Mouse (Mus musculus) spleen, postnatal 4 days (tissue): Measurements from ENCODE around the gene Eya4.

Experiments used
- DNase-seq, 2 experiments: peaks; one replicate each; pipeline ENCODE4 v3.0.0; 2022; ENCODE audit warnings: low spot score in 2 of 2

The Eya4 gene

DNA sequence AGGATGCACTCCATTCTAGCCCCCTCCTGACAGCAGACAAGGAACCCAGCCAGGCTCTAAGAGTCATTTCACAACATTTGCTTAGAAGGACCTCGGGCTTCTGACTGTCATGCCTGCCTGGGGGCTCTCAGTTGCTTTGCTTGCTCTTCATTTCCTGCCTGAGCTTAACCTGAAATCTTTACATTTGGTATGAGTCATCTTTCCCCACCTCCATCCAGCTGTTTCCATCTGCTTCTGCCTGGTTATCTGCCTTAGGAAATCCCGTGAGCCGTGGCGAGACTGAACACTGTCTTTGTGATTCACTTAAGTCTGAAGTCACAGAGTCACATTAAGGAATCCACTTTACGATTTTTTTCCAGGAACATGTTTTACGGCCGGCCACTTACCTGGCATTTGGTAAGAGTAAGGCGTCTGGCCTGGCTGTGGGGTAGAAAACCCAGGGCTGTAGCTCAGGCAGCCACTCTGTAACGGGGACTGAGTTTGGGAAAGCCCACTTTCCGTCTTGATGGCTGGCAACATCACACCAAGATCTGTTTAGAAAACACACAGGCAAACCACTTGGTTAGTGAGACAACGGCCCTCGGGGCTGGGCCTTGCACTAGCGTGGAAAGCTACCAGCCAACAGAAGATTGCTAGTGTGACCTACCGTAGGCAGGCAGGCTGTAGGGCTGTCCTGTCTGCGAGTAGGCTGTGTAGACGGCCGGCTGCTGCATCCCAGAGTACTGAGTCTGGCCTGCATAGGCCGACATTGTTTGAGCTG lies 193.5 kb downstream of the Eya4 start:
- DNase-seq: no peak

GRCm38 (mm10) chr10:23150401-23150800 lies 200.2 kb downstream of the Eya4 start:
- DNase-seq: peak; percentile 30 to 66

- DNase-seq: no peak
These were observed 206.0 kb downstream of the Eya4 start for GRCm38 (mm10) chr10:23144616-23145015.

GRCm38 (mm10) chr10:23127947-23128346 lies 222.6 kb downstream of the Eya4 start:
- no peak for DNase-seq

DNA sequence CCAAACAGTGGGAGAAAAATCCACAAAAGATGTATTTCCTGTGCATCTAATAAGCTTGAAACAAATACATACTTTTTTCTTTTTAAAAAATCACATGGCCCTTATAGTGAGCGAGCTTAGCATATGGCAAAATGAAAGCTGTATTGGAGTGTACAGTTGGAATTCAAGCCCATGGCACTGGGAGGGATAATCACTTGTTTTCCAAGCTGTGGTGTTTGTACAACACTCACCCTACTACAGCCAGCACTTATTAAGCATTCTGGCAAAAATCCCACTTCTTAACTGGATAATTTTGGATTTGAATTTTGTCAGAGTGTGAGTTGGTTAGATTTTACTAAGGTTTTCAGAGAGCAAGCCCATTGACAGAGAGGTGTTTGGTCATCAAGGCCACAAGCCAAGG lies 223.4 kb downstream of the Eya4 start:
- DNase-seq: no peak

DNA sequence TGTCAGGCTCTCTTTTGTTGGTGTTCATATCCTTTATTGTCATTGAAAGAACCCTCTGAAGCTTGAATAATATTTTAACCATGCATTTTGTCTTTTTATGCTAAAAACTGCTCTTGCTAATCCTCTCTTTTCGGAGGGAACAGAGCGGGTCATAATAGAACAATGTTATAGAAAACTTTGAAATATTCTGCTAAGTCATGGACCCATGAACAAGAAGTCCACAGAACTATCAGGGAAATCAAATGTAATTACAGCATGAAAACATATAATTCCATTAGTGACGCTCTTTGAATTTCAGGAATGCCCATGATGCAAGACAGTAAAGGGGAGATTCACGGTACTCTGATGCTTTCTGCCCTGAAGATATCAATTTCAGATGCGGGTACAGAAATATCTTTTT lies 224.1 kb downstream of the Eya4 start:
- DNase-seq: no peak

GRCm38 (mm10) chr10:23120437-23120836 lies 230.1 kb downstream of the Eya4 start:
- no peak for DNase-seq

GRCm38 (mm10) chr10:23116786-23117410 lies 233.7 kb downstream of the Eya4 start:
- DNase-seq: peak; percentile 55 to 76

DNA sequence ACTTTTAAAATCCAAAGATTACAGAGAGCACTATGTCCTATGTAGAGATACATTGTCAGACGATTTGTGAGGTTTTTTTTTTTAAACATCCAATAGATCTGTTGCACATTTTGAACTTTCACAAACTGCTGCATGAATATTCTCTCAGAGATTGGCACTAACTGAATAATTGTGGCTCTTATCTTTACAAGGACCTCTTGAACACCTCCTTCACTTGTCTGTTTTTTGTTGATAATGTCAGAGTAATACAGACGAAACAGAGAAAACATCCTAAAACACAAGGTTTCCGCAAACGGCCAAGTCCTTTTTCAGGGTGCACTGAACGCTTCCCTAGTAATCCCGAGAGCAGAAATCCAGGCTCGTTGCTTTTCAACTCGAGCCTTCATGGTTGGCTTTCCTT lies 234.5 kb downstream of the Eya4 start:
- no peak for DNase-seq

DNA sequence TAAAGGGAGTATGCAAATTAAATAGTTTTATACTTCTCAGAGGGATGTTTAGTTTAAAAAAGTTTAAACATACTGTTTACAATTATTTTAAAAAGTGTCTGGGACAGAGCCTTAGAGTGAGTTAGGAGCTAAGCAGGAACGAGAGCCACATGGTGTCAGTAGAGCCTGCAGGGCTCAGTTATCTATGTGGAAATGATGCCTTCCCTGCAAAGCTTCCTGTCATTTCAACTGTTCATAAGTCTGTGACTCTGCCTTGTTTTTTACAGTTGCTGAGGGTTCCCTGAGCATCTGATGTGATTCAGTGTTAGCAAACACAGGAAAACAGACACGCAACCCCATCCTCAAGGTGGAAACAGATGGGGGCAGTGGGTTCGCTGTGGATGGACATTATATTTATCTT lies 235.3 kb downstream of the Eya4 start:
- no peak for DNase-seq

DNA sequence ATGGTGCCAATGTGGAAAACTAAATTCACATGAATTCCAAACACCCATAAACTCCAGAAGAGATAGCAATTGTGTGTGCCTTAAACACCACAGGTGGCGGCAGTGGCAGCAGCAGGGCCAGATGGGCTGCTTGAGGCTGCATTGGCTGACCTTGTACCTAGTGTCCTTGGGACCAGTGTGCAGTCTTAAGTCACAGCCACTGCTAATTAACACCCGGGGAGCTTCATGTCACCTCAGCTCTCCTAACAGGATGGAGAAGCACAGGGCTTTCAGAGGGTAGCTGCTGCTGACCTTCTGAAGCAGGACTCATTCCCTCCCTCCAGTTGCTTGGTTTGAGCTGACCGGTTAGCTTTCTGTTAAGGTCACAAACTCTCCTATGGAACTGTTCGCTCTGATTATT lies 242.5 kb downstream of the Eya4 start:
- no peak for DNase-seq

DNA sequence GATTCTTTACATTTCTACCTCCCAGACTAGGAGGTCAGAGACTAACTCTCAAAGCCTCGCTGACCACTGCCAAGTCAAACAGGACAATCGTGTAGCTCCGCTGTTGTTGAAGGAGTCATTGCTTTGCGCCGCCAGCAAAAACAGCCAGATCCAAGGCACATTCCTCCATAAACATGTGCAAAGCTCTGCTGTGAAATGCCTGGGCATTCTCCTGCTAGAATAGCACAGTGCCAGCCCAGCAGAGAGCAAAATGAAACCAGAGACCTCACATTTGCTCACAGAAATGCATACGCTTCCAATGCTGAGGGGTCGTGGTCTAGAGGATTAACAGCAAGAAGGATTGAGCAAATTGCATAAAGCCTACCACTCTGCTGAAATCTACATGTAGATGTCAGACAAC lies 258.1 kb downstream of the Eya4 start:
- no peak for DNase-seq

- DNase-seq: no peak
These were observed 259.0 kb downstream of the Eya4 start for GRCm38 (mm10) chr10:23091552-23091951.

DNA sequence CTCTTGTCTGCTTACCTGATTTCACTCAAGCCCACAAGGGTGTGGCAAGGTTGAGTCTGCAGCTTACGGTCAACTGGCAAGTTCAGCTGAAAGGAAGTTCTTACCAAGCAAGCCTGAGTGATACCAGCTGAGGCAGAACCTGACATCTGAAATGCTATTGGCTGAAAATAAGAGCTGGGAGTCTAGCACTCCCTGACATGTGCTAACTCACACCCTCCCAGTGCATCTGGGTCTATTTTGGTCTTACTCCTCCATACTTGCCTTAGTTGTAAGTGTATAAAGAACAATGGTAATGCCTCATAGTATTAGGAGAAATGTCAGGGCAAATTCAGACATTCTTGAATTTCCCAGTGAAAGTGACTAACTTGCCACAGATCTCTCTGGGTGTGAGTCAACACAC lies 260.3 kb downstream of the Eya4 start:
- no peak for DNase-seq

DNA sequence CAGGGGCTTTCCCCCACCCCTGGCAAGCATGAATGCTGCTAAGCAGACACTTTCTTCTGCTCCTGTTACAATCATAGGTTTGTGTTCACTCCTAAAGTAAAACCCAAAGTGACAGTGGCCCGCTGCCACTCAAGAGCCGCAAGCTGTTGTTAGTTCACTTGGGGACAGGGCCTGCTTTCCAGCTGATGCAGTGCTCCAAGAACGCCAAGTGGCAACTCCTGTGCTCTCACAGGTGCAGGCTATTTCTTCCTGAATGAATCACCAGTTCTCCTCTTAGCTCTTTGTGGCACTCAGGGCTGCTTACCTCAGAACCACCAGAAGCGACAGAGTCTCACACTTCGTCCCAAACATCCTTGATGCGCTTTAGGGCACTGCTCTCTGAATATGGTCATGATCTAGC lies 261.3 kb downstream of the Eya4 start:
- no peak for DNase-seq

DNA sequence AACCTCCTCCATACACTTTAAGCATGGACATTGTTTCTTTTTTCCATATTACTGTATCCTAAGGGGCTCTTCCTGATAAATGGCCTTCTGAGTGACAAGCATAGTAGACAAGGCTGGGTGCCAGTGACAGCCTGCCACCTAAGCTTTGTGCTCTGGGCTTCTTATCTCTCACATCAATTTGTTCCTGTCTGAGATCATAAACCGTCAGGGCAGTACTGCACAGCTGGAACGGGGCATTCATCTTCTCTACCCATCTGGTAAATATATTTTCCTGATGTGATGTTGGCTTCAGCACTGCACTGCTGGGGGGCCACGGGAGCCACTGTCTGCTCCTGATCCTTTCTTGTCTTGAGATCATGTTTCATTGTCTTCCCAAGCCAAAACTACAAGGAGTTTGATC lies 261.8 kb downstream of the Eya4 start:
- no peak for DNase-seq

GRCm38 (mm10) chr10:23086352-23087215 lies 264.0 kb downstream of the Eya4 start:
- DNase-seq: no peak

DNA sequence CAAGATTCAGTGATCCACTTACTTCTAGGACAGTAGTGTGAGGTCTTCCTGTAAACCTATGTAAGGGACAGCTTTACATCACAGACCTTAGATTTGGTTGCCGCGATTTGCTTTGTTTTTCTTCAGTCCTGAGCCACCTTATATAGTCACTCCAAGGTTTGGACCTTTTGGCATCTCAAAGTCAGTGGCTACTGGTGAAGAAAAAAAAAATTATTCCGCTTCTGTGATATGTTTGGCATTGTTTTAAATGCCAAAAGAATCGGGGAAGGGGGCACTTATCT lies 269.1 kb downstream of the Eya4 start:
- no peak for DNase-seq

GRCm38 (mm10) chr10:23080749-23081547 lies 269.6 kb downstream of the Eya4 start:
- DNase-seq: peak; percentile 57 to 82

DNA sequence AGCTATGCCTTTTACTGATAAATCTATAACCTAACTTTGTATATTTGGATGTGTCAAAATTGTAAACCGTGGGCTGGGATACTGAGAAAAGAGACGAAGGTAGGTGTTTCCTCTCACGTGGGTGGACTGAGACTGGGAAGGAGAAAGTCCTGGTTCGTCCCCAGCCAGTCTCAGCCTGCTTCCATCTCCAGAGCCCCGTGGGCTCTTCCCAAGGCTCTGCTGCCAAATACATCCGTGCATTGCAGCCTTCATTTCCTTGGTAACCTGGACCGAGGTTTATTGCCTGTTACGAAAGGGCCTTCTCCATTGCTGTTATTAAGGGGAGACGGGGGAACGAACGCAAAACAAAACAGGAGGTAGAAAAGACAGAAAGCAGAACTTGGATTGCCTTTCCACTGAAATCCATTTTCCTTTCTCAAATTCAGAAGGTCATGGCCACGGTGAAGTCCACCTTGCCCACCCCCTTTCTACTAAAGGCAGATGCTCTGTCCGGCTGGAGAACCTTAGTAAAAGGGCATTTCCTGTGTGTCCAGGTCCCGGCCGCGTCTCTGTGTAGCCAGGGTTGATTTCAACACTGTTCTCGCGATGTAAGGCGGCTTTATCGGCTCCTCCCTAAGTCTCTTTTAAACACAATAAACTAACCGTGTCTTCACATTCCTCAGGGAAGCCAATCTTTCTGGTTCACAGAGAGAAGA lies 273.7 kb downstream of the Eya4 start:
- DNase-seq: no peak

GRCm38 (mm10) chr10:23073431-23073830 lies 277.2 kb downstream of the Eya4 start:
- DNase-seq: no peak
